Mouse (Mus musculus) brain, embryonic 14.5 days (tissue): ENCODE results near the gene Ncor2.

Experiments
- CTCF ChIP-seq: fragments of 200-500 bp; IDR thresholded peaks from 2 replicates; pipeline ENCODE4 v1.5.1; 2012; ENCODE audit warnings: inconsistent platforms, mild to moderate bottlenecking, moderate library complexity, borderline replicate concordance; ENCODE audit not compliant: insufficient read depth, insufficient read length; ENCODE audit errors: extremely low read depth
- POLR2A ChIP-seq: fragments of 200-500 bp; IDR thresholded peaks from 2 replicates; pipeline ENCODE4 v1.6.1; 2012; ENCODE audit warnings: mild to moderate bottlenecking, inconsistent platforms, borderline replicate concordance; ENCODE audit not compliant: poor library complexity, insufficient read depth, insufficient read length, severe bottlenecking; ENCODE audit errors: extremely low read depth

DNA sequence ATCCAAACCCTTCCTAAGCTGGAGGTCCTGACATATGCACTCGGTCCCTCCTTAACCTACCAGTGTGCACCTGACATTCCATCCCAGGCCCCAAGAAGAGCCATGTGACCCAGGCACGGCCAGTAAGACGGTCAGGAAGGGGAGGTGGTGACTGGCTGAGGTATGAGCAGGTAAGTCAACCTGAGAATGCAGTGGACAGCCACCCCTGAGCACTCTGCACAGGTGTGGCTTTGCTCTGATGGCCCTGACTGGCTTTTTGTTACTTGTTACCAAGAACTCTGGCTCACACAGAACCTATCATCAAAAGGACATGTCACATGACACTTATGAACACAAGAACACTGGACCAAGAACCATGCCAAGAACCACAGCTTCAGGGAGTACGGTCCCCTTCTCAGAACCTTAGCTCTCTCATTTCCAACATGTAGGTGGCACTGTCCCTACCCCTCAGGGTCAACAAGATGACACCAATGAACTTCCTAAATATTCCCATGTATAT is 53.0 kb downstream of the Ncor2 start:
- no peak for TF ChIP-seq CTCF
- TF ChIP-seq POLR2A = no peak
